Mouse (Mus musculus) E14TG2a.4 (cell line): ENCODE measurements at regions not wholly inside any gene's neighbourhood (a gene's known extent, or its start where the extent isn't known, plus 50 kb on each side); places are given as distances from the start of the nearest gene placed in this dataset.

Experiments
- H3K27me3 ChIP-seq: 2 replicates; pipeline ENCODE4 v1.6.1; 2014; ENCODE audit warnings: low read length, control low read depth; ENCODE audit not compliant: insufficient read depth
- H3K36me3 ChIP-seq: 2 replicates; pipeline ENCODE4 v1.6.1; 2014; ENCODE audit warnings: low read length, control low read depth; ENCODE audit not compliant: insufficient read depth
- H3K4me1 ChIP-seq: replicated peaks from 2 replicates; pipeline ENCODE4 v1.6.1; 2014; ENCODE audit warnings: low read depth, low read length, control low read depth
- H3K4me3 ChIP-seq: replicated peaks from 2 replicates; pipeline ENCODE4 v1.5.1; 2014; ENCODE audit warnings: mild to moderate bottlenecking, low read length
- H3K9me3 ChIP-seq: 2 replicates; pipeline ENCODE4 v1.6.1; 2014; ENCODE audit warnings: low read length, control low read depth
- CTCF ChIP-seq: conservative IDR thresholded peaks from 2 replicates; pipeline ENCODE4 v1.5.1; 2014; ENCODE audit warnings: low read length
- NANOG ChIP-seq: IDR thresholded peaks from 2 replicates; pipeline ENCODE4 v1.6.1; 2014; ENCODE audit warnings: borderline replicate concordance, low read length, mixed read lengths
- POU5F1 ChIP-seq: IDR thresholded peaks from 2 replicates; pipeline ENCODE4 v1.6.1; 2014; ENCODE audit warnings: low read length, borderline replicate concordance

GRCm38 (mm10) chr16:8351424-8351823 lies 73.5 kb downstream of the Tmem114 start:
- H3K4me3 ChIP-seq: no peak overlapping the region
- H3K4me1 ChIP-seq: 0 out of 2 replicates have a peak, but pooled peaks cover 3% of the 10 kb centered on the region
- no peaks in the 10 kb centered on the region for H3K36me3 ChIP-seq
- H3K27me3 ChIP-seq: peaks cover 5% of the 10 kb centered on the region; the same call in 1 of the 2 replicates
- H3K9me3 ChIP-seq: 0 out of 2 replicates have a peak, but pooled peaks cover 4% of the 10 kb centered on the region
- TF ChIP-seq POU5F1 (no peak), NANOG (no peak), CTCF (no peak)

DNA sequence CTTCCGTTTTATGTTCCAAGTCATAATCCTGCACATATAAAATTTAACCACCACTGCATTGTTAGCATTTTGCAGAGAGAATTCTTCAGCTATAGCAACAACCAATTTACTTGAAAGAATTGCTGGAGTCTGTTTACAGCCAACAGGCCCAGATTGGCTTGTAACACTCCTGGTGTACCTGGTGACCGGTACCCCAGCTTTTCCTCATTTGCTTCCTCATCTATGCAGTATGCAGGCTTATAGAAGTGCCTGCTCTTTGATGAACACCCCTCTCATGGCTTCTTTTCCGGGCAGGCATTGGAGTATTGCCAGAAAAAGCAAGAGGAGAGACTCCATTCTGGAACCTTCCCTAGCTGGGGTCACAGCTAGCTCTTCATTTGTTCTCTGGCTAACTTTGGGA lies 75.8 kb downstream of the Tmem114 start:
- Histone ChIP-seq H3K4me1 (0 out of 2 replicates have a peak, but pooled peaks cover 3% of the 10 kb centered on the region), H3K4me3 (no peak overlapping the region), H3K9me3 (no peaks in the 10 kb centered on the region), H3K36me3 (no peaks in the 10 kb centered on the region), H3K27me3 (peaks cover 5% of the 10 kb centered on the region; the same call in 1 of the 2 replicates)
- TF ChIP-seq CTCF (no peak), POU5F1 (no peak), NANOG (no peak)

DNA sequence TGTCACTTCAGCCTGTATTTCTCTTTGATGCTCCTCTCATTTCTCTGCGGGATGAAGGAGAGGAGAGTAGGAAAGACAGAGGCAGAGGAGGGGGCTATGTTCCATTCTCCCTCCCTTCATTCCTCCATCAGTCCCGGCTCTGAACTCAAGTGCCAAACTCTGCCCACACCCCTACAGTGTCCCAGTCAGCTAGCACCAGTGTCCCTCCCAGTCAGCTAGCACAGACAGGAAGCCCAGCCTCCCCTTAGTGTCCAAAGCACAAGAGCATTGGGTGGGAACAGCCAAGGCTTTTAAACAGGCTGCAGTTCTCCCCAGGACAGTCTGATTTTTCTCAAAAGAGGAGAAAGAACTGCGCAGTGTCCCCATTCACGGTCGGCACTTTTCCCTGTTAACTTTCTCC lies 76.3 kb downstream of the Tmem114 start:
- no peaks in the 10 kb centered on the region for H3K9me3 ChIP-seq
- H3K36me3 ChIP-seq: no peaks in the 10 kb centered on the region
- 0 out of 2 replicates have a peak, but pooled peaks cover 3% of the 10 kb centered on the region for H3K4me1 ChIP-seq
- no peak overlapping the region for H3K4me3 ChIP-seq
- no peak for TF ChIP-seq POU5F1
- no peak for TF ChIP-seq NANOG
- no peak for TF ChIP-seq CTCF
- peaks cover 5% of the 10 kb centered on the region; the same call in 1 of the 2 replicates for H3K27me3 ChIP-seq

- Histone ChIP-seq H3K4me3 (no peak overlapping the region), H3K36me3 (no peaks in the 10 kb centered on the region), H3K9me3 (no peaks in the 10 kb centered on the region), H3K27me3 (peaks cover 2% of the 10 kb centered on the region; the same call in 1 of the 2 replicates), H3K4me1 (no peaks in the 10 kb centered on the region)
- no peak for TF ChIP-seq CTCF
- no peak for TF ChIP-seq POU5F1
- no peak for TF ChIP-seq NANOG
These were observed 79.7 kb downstream of the Tmem114 start for GRCm38 (mm10) chr16:8345216-8345615.

GRCm38 (mm10) chr16:8333081-8333710 lies 91.7 kb downstream of the Tmem114 start:
- H3K4me3 ChIP-seq: no peak overlapping the region
- no peaks in the 10 kb centered on the region for H3K36me3 ChIP-seq
- H3K27me3 ChIP-seq: no peaks in the 10 kb centered on the region
- H3K9me3 ChIP-seq: no peaks in the 10 kb centered on the region
- TF ChIP-seq NANOG: no peak
- TF ChIP-seq CTCF: 0 out of 2 replicates have a peak, but pooled peaks have one; percentile 11
- 0 out of 2 replicates have a peak, but pooled peaks cover 5% of the 10 kb centered on the region for H3K4me1 ChIP-seq

- Histone ChIP-seq H3K36me3 (no peaks in the 10 kb centered on the region), H3K27me3 (no peaks in the 10 kb centered on the region), H3K4me1 (no peaks in the 10 kb centered on the region), H3K4me3 (no peak overlapping the region), H3K9me3 (no peaks in the 10 kb centered on the region)
- no peak for TF ChIP-seq NANOG
- TF ChIP-seq POU5F1: no peak
- no peak for TF ChIP-seq CTCF
These were observed 112.9 kb downstream of the Tmem114 start for GRCm38 (mm10) chr16:8311996-8312395.

DNA sequence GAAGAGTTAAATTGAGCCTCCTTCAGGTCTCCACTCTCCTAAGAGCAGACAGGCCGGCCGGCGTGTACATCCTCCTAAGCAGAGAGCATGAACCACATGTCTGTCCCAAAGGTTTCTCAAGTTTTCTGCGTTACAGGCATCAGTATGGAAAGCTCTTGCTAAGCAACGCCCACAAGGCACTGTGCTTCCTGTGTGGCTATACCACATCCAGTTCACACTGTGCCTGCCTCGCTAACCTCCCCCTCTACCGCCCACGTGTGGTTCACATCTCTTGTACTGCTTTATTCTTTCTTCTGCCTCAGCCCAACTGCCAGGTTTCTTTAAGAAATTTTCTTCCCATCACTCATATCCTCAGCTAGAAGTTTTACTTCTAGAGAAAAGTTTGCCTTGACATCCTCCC lies 118.5 kb downstream of the Tmem114 start:
- Histone ChIP-seq H3K27me3 (no peaks in the 10 kb centered on the region), H3K9me3 (no peaks in the 10 kb centered on the region), H3K4me3 (no peak overlapping the region), H3K36me3 (no peaks in the 10 kb centered on the region), H3K4me1 (no peaks in the 10 kb centered on the region)
- TF ChIP-seq NANOG: no peak
- no peak for TF ChIP-seq CTCF
- no peak for TF ChIP-seq POU5F1
